Mouse (Mus musculus): ENCODE data around the gene Lbp. TPM values are rescaled to one million over a fixed set of nuclear protein-coding genes. Genes with fewer than 3 reads are reported as not detected.

The Lbp gene
- polyA plus RNA-seq, 1 experiment from 2014 or later: 2.1 TPM

- ATAC-seq: no peak
- H3K4me3 ChIP-seq (replicated peaks): no peak overlapping the region
- 0 out of 2 replicates have a peak, but pooled peaks cover 2% of the 10 kb centered on the region for H3K27me3 ChIP-seq
- no peaks in the 10 kb centered on the region for H3K9me3 ChIP-seq
- H3K27ac ChIP-seq: no peak overlapping the region
- peaks cover 6% of the 10 kb centered on the region; the same call in 1 of the 2 replicates for H3K4me1 ChIP-seq (replicated peaks)
- H3K9ac ChIP-seq (replicated peaks): no peak overlapping the region
- 74% methylated on average over 8 of the region's 8 CpGs for WGBS
- no peaks in the 10 kb centered on the region for H3K36me3 ChIP-seq
- H3K4me2 ChIP-seq (replicated peaks): no peak overlapping the region
Measured at GRCm38 (mm10) chr2:158316371-158316770, 10.1 kb downstream of the Lbp start.

- WGBS: 10% methylated on average over 5 of the region's 5 CpGs
Measured at GRCm38 (mm10) chr2:158317026-158317425, 10.7 kb downstream of the Lbp start.

GRCm38 (mm10) chr2:158321596-158321995, 15.3 kb downstream of the Lbp start:
- H3K4me3 ChIP-seq (replicated peaks): no peak overlapping the region
- ATAC-seq: no peak
- 0 out of 2 replicates have a peak, but pooled peaks cover 2% of the 10 kb centered on the region for H3K27me3 ChIP-seq
- H3K36me3 ChIP-seq: no peaks in the 10 kb centered on the region
- H3K4me1 ChIP-seq (replicated peaks): peaks cover 10% of the 10 kb centered on the region; the same call in 1 of the 2 replicates
- no peak overlapping the region for H3K9ac ChIP-seq (replicated peaks)
- WGBS: 91% methylated on average over 6 of the region's 6 CpGs
- H3K27ac ChIP-seq: no peak overlapping the region
- H3K4me2 ChIP-seq (replicated peaks): no peak overlapping the region
- H3K9me3 ChIP-seq: no peaks in the 10 kb centered on the region

More at GRCm38 (mm10) chr2:158317026-158317425, 10.7 kb downstream of the Lbp start:
- no peak overlapping the region for H3K4me3 ChIP-seq (replicated peaks)
- no peaks in the 10 kb centered on the region for H3K36me3 ChIP-seq
- ATAC-seq: peak; percentile 77
- no peaks in the 10 kb centered on the region for H3K9me3 ChIP-seq
- peaks cover 6% of the 10 kb centered on the region; the same call in 1 of the 2 replicates for H3K4me1 ChIP-seq (replicated peaks)
- 0 out of 2 replicates have a peak, but pooled peaks cover 2% of the 10 kb centered on the region for H3K27me3 ChIP-seq
- H3K27ac ChIP-seq: no peak overlapping the region
- H3K4me2 ChIP-seq (replicated peaks): no peak overlapping the region
- H3K9ac ChIP-seq (replicated peaks): no peak overlapping the region

- Histone ChIP-seq H3K36me3 (no peaks in the 10 kb centered on the region), H3K27me3 (0 out of 2 replicates have a peak, but pooled peaks cover 2% of the 10 kb centered on the region), H3K4me2 (replicated peaks) (no peak overlapping the region), H3K4me1 (replicated peaks) (0 out of 2 replicates have a peak, but pooled peaks cover 3% of the 10 kb centered on the region), H3K9ac (replicated peaks) (no peak overlapping the region), H3K27ac (no peak overlapping the region), H3K9me3 (no peaks in the 10 kb centered on the region), H3K4me3 (replicated peaks) (no peak overlapping the region)
- WGBS: 75% methylated on average over 3 of the region's 3 CpGs
- ATAC-seq: no peak
Measured at GRCm38 (mm10) chr2:158322845-158323244, 16.6 kb downstream of the Lbp start.

- Histone ChIP-seq H3K27me3 (no peaks in the 10 kb centered on the region), H3K9me3 (no peaks in the 10 kb centered on the region), H3K9ac (replicated peaks) (no peak overlapping the region), H3K4me3 (replicated peaks) (no peak overlapping the region), H3K36me3 (no peaks in the 10 kb centered on the region), H3K27ac (no peak overlapping the region), H3K4me1 (replicated peaks) (0 out of 2 replicates have a peak, but pooled peaks cover 3% of the 10 kb centered on the region), H3K4me2 (replicated peaks) (no peak overlapping the region)
- peak; percentile 92 for ATAC-seq
- WGBS: 61% methylated on average over 10 of the region's 10 CpGs
Measured at GRCm38 (mm10) chr2:158324531-158325190, 18.4 kb downstream of the Lbp start.

- Histone ChIP-seq H3K9ac (replicated peaks) (no peak overlapping the region), H3K4me1 (replicated peaks) (0 out of 2 replicates have a peak, but pooled peaks cover 3% of the 10 kb centered on the region), H3K9me3 (no peaks in the 10 kb centered on the region), H3K4me2 (replicated peaks) (no peak overlapping the region), H3K4me3 (replicated peaks) (no peak overlapping the region), H3K27me3 (no peaks in the 10 kb centered on the region), H3K27ac (no peak overlapping the region), H3K36me3 (no peaks in the 10 kb centered on the region)
- WGBS: 64% methylated on average over 8 of the region's 8 CpGs
- no peak for ATAC-seq
Measured at GRCm38 (mm10) chr2:158325609-158326008, 19.3 kb downstream of the Lbp start.

- Histone ChIP-seq H3K9ac (replicated peaks) (no peak overlapping the region), H3K9me3 (no peaks in the 10 kb centered on the region), H3K4me1 (replicated peaks) (peaks cover 6% of the 10 kb centered on the region; the same call in 1 of the 2 replicates), H3K27me3 (no peaks in the 10 kb centered on the region), H3K4me2 (replicated peaks) (no peak overlapping the region), H3K4me3 (replicated peaks) (no peak overlapping the region), H3K36me3 (no peaks in the 10 kb centered on the region), H3K27ac (no peak overlapping the region)
- WGBS: 89% methylated on average over 13 of the region's 13 CpGs
- no peak for ATAC-seq
Measured at GRCm38 (mm10) chr2:158334356-158334755, 28.1 kb downstream of the Lbp start.

GRCm38 (mm10) chr2:158337698-158338097, 31.4 kb downstream of the Lbp start:
- no peak overlapping the region for H3K9ac ChIP-seq (replicated peaks)
- H3K27me3 ChIP-seq: no peaks in the 10 kb centered on the region
- H3K9me3 ChIP-seq: no peaks in the 10 kb centered on the region
- H3K4me1 ChIP-seq (replicated peaks): peaks cover 9% of the 10 kb centered on the region; the same call in 1 of the 2 replicates
- no peaks in the 10 kb centered on the region for H3K36me3 ChIP-seq
- ATAC-seq: 0 out of 2 replicates have a peak, but pooled peaks have one; percentile 9
- 53% methylated on average over 10 of the region's 10 CpGs for WGBS
- no peak overlapping the region for H3K27ac ChIP-seq
- H3K4me3 ChIP-seq (replicated peaks): no peak overlapping the region
- no peak overlapping the region for H3K4me2 ChIP-seq (replicated peaks)

GRCm38 (mm10) chr2:158339948-158340564, 33.8 kb downstream of the Lbp start:
- Histone ChIP-seq H3K27ac (peak overlapping the region; percentile 59; the same call in 1 of the 2 replicates), H3K4me2 (replicated peaks) (no peak overlapping the region), H3K4me1 (replicated peaks) (peaks cover 9% of the 10 kb centered on the region; the same call in 1 of the 2 replicates), H3K36me3 (no peaks in the 10 kb centered on the region), H3K9ac (replicated peaks) (no peak overlapping the region), H3K27me3 (no peaks in the 10 kb centered on the region), H3K9me3 (no peaks in the 10 kb centered on the region), H3K4me3 (replicated peaks) (no peak overlapping the region)
- ATAC-seq: peak; percentile 76
- 33% methylated on average over 11 of the region's 11 CpGs for WGBS

- Histone ChIP-seq H3K27ac (no peak overlapping the region), H3K4me3 (replicated peaks) (no peak overlapping the region), H3K27me3 (no peaks in the 10 kb centered on the region), H3K36me3 (no peaks in the 10 kb centered on the region), H3K4me2 (replicated peaks) (no peak overlapping the region), H3K9me3 (no peaks in the 10 kb centered on the region), H3K9ac (replicated peaks) (no peak overlapping the region), H3K4me1 (replicated peaks) (peaks cover 4% of the 10 kb centered on the region; the same call in 1 of the 2 replicates)
- WGBS: 83% methylated on average over 2 of the region's 2 CpGs
- no peak for ATAC-seq
Measured at GRCm38 (mm10) chr2:158341324-158341723, 35.0 kb downstream of the Lbp start.

GRCm38 (mm10) chr2:158343495-158343894, 37.2 kb downstream of the Lbp start:
- Histone ChIP-seq H3K9me3 (no peaks in the 10 kb centered on the region), H3K4me2 (replicated peaks) (no peak overlapping the region), H3K27me3 (no peaks in the 10 kb centered on the region), H3K36me3 (no peaks in the 10 kb centered on the region), H3K4me1 (replicated peaks) (0 out of 2 replicates have a peak, but pooled peaks cover 4% of the 10 kb centered on the region), H3K27ac (peak overlapping the region; percentile 27; the same call in 1 of the 2 replicates), H3K4me3 (replicated peaks) (no peak overlapping the region), H3K9ac (replicated peaks) (no peak overlapping the region)
- WGBS: 26% methylated on average over 5 of the region's 5 CpGs
- peak; percentile 59; the same call in 1 of the 2 replicates for ATAC-seq

GRCm38 (mm10) chr2:158346467-158346866, 40.2 kb downstream of the Lbp start:
- H3K9me3 ChIP-seq: no peaks in the 10 kb centered on the region
- ATAC-seq: no peak
- no peak overlapping the region for H3K4me3 ChIP-seq (replicated peaks)
- H3K36me3 ChIP-seq: peaks cover 3% of the 10 kb centered on the region
- no peak overlapping the region for H3K9ac ChIP-seq (replicated peaks)
- H3K4me1 ChIP-seq (replicated peaks): no peaks in the 10 kb centered on the region
- WGBS: 76% methylated on average over 6 of the region's 6 CpGs
- H3K27me3 ChIP-seq: no peaks in the 10 kb centered on the region
- no peak overlapping the region for H3K4me2 ChIP-seq (replicated peaks)
- H3K27ac ChIP-seq: no peak overlapping the region

Measured in midbrain, embryonic 13.5 days (tissue).